15 mouse cellular contexts compared by ENCODE assay signal in genomic region chr5:148976876-148977275, GRCm38 (mm10). TPM values are rescaled to one million over a fixed set of nuclear protein-coding genes. Genes with fewer than 3 reads are reported as not detected.
DNase-seq lines count a peak whose midpoint lies in the region; ATAC-seq and TF ChIP-seq lines count a peak whose summit lies in the region.
"Had no signal": no experiment of that assay in that cellular context is flagged by ENCODE, and none has a peak within 500 bp of the region (broad histone marks: within the 10 kb centered on the region; RNA-seq: fewer than 3 reads in every experiment).

No protein-coding gene starts in this region.

- no peak overlapping the region for H3K9ac ChIP-seq in neural tube, embryonic 11.5 days (ENCODE audit: low read length)
- H3K9ac ChIP-seq in limb, embryonic 12.5 days (replicated peaks) = no peak overlapping the region
- H3K9ac ChIP-seq in forebrain, postnatal 0 days = no peak overlapping the region
- H3K9ac ChIP-seq in midbrain, postnatal 0 days (replicated peaks; ENCODE audit: low read length, poor library complexity, severe bottlenecking) = no peak overlapping the region
- H3K9ac ChIP-seq: hindbrain, embryonic 12.5 days; neural tube, embryonic 13.5 days had no signal

- no peak overlapping the region for H3K4me2 ChIP-seq in neural tube, embryonic 11.5 days (ENCODE audit: low read depth)
- no peak overlapping the region for H3K4me2 ChIP-seq in limb, embryonic 12.5 days
- no peak overlapping the region for H3K4me2 ChIP-seq in forebrain, postnatal 0 days (ENCODE audit: low read depth)
- no peak overlapping the region for H3K4me2 ChIP-seq in midbrain, postnatal 0 days (ENCODE audit: low read depth, low read length, poor library complexity, severe bottlenecking)
- H3K4me2 ChIP-seq: hindbrain, embryonic 12.5 days; neural tube, embryonic 13.5 days had no signal

- no peak for ATAC-seq in neural tube, embryonic 11.5 days (ENCODE audit: insufficient read depth, low FRiP score, low TSS enrichment)
- no peak for ATAC-seq in limb, embryonic 12.5 days (ENCODE audit: insufficient number of reproducible peaks, insufficient read depth, low FRiP score, low TSS enrichment, low read depth)
- no peak for ATAC-seq in forebrain, postnatal 0 days
- no peak for ATAC-seq in midbrain, postnatal 0 days (ENCODE audit: low FRiP score)

- no peaks in the 10 kb centered on the region for H3K9me3 ChIP-seq in neural tube, embryonic 11.5 days (ENCODE audit: control insufficient read depth, low read length)
- no peaks in the 10 kb centered on the region for H3K9me3 ChIP-seq in limb, embryonic 12.5 days
- no peaks in the 10 kb centered on the region for H3K9me3 ChIP-seq in forebrain, postnatal 0 days (ENCODE audit: low read length)
- H3K9me3 ChIP-seq in midbrain, postnatal 0 days (ENCODE audit: low read length) = no peaks in the 10 kb centered on the region
- H3K9me3 ChIP-seq: hindbrain, embryonic 12.5 days; neural tube, embryonic 13.5 days had no signal

- no peaks in the 10 kb centered on the region for H3K27me3 ChIP-seq in neural tube, embryonic 11.5 days (ENCODE audit: control insufficient read depth, insufficient read depth, low read length)
- H3K27me3 ChIP-seq in limb, embryonic 12.5 days = no peaks in the 10 kb centered on the region
- H3K27me3 ChIP-seq in forebrain, postnatal 0 days (ENCODE audit: insufficient read depth, low read length) = no peaks in the 10 kb centered on the region
- H3K27me3 ChIP-seq in midbrain, postnatal 0 days (ENCODE audit: insufficient read depth, low read length) = no peaks in the 10 kb centered on the region
- H3K27me3 ChIP-seq: hindbrain, embryonic 12.5 days; neural tube, embryonic 13.5 days had no signal

- no peak overlapping the region for H3K27ac ChIP-seq in neural tube, embryonic 11.5 days (ENCODE audit: low read depth, low read length)
- peak overlapping the region; percentile 77; the same call in 1 of the 2 replicates for H3K27ac ChIP-seq in limb, embryonic 12.5 days
- H3K27ac ChIP-seq in forebrain, postnatal 0 days (ENCODE audit: low read depth, low read length) = no peak overlapping the region
- no peak overlapping the region for H3K27ac ChIP-seq in midbrain, postnatal 0 days (ENCODE audit: low read depth, low read length)

- no peak for TF ChIP-seq CTCF in forebrain, postnatal 0 days (IDR thresholded peaks at IDR 0.05; ENCODE audit: low read depth)
- no peak for TF ChIP-seq CTCF in midbrain, postnatal 0 days (IDR thresholded peaks at IDR 0.05)

- H3K4me1 ChIP-seq in neural tube, embryonic 11.5 days (ENCODE audit: control insufficient read depth, insufficient read depth, low read length) = no peaks in the 10 kb centered on the region
- H3K4me1 ChIP-seq in limb, embryonic 12.5 days (replicated peaks) = peaks cover 39% of the 10 kb centered on the region
- peaks cover 7% of the 10 kb centered on the region for H3K4me1 ChIP-seq in forebrain, postnatal 0 days (ENCODE audit: insufficient read depth)
- H3K4me1 ChIP-seq in midbrain, postnatal 0 days (ENCODE audit: insufficient read depth, low read length) = peaks cover 2% of the 10 kb centered on the region; the same call in 1 of the 2 replicates

- DNase-seq in neural tube, embryonic 11.5 days (ENCODE audit: low spot score) = peak; percentile 10
- DNase-seq in neural tube, embryonic 10.5 days (ENCODE audit: extremely low spot score, low spot score) = no peak
- peak; percentile 52 to 65 for DNase-seq in spleen, adult 18-20 months
- DNase-seq in thymus, postnatal 4 days = peak; percentile 82
- no peak for DNase-seq in adrenal gland, adult 18-20 months (ENCODE audit: low spot score in 2 of 2)
- no peak for DNase-seq in forebrain, postnatal 0 days
- DNase-seq in midbrain, postnatal 0 days (ENCODE audit: low spot score) = no peak
- DNase-seq: cerebellum, postnatal 14 days had no signal

- H3K4me3 ChIP-seq in neural tube, embryonic 11.5 days (ENCODE audit: low read depth, low read length) = no peak overlapping the region
- no peak overlapping the region for H3K4me3 ChIP-seq in limb, embryonic 12.5 days (replicated peaks)
- H3K4me3 ChIP-seq in forebrain, postnatal 0 days (ENCODE audit: low read depth, low read length) = no peak overlapping the region
- no peak overlapping the region for H3K4me3 ChIP-seq in midbrain, postnatal 0 days (ENCODE audit: low read depth, low read length)
- H3K4me3 ChIP-seq: hindbrain, embryonic 12.5 days; megakaryocyte, embryonic 14.5 days; neural tube, embryonic 13.5 days had no signal

- WGBS in neural tube, embryonic 11.5 days = 68% methylated on average over 8 of the region's 8 CpGs
- WGBS in limb, embryonic 12.5 days = 60% methylated on average over 8 of the region's 8 CpGs
- WGBS in forebrain, postnatal 0 days = 93% methylated on average over 8 of the region's 8 CpGs
- 93% methylated on average over 8 of the region's 8 CpGs for WGBS in midbrain, postnatal 0 days

- no peaks in the 10 kb centered on the region for H3K36me3 ChIP-seq in neural tube, embryonic 11.5 days (ENCODE audit: control insufficient read depth, insufficient read depth, low read length)
- H3K36me3 ChIP-seq in limb, embryonic 12.5 days = no peaks in the 10 kb centered on the region
- H3K36me3 ChIP-seq in forebrain, postnatal 0 days (ENCODE audit: insufficient read depth) = no peaks in the 10 kb centered on the region
- no peaks in the 10 kb centered on the region for H3K36me3 ChIP-seq in midbrain, postnatal 0 days (ENCODE audit: insufficient read depth, low read length)
- H3K36me3 ChIP-seq: G1E; hindbrain, embryonic 12.5 days; neural tube, embryonic 13.5 days had no signal

RNA-seq across cellular contexts. Expression of gene Gm42791, which starts 18.1 kb away (rescaled TPM):
- 0.50 and 2.0 TPM in 2 replicates for polyA plus RNA-seq in neural tube, embryonic 11.5 days (2014; fragmentation: Nextera tagmentation; extraction: Ambion mirVana)
- polyA plus RNA-seq in limb, embryonic 12.5 days (2016; fragmentation: Nextera tagmentation; extraction: Ambion mirVana) = 0.99 and 2.6 TPM in 2 replicates
- 1 to 10 TPM; 3.4 to 8.0 TPM for total RNA-seq in adrenal gland, adult 18-20 months (2021)
- total RNA-seq in forebrain, postnatal 0 days (2014; rRNA removed) = not detected in 2 replicates
- 2.0 and 5.7 TPM in 2 replicates for polyA plus RNA-seq in forebrain, postnatal 0 days (2015; fragmentation: Nextera tagmentation; extraction: Ambion mirVana)
- total RNA-seq in midbrain, postnatal 0 days (2014; rRNA removed) = not detected in 2 replicates
- polyA plus RNA-seq in midbrain, postnatal 0 days (2015; fragmentation: Nextera tagmentation; extraction: Ambion mirVana) = 2.1 and 3.1 TPM in 2 replicates
- total RNA-seq: G1E had no signal
- polyA plus RNA-seq: G1E; kidney, postnatal 0 days; limb, embryonic 14.5 days had no signal

RNA-seq across cellular contexts. Expression of gene Katnal1, which starts 47.8 kb away (rescaled TPM):
- polyA plus RNA-seq in neural tube, embryonic 11.5 days (2014; fragmentation: Nextera tagmentation; extraction: Ambion mirVana) = 23.4 and 34.1 TPM in 2 replicates
- polyA plus RNA-seq in limb, embryonic 12.5 days (2016; fragmentation: Nextera tagmentation; extraction: Ambion mirVana) = 24.7 and 29.1 TPM in 2 replicates
- 1 to 10 TPM; 5.8 to 8.3 TPM for total RNA-seq in adrenal gland, adult 18-20 months (2021)
- 45.0 and 47.9 TPM in 2 replicates for total RNA-seq in forebrain, postnatal 0 days (2014; rRNA removed)
- polyA plus RNA-seq in forebrain, postnatal 0 days (2015; fragmentation: Nextera tagmentation; extraction: Ambion mirVana) = 18.0 and 24.0 TPM in 2 replicates
- total RNA-seq in midbrain, postnatal 0 days (2014; rRNA removed) = 38.0 and 51.1 TPM in 2 replicates
- 23.6 and 31.4 TPM in 2 replicates for polyA plus RNA-seq in midbrain, postnatal 0 days (2015; fragmentation: Nextera tagmentation; extraction: Ambion mirVana)
- polyA plus RNA-seq: G1E had no signal

Comparison
In these comparisons a context has a peak if more than half of its experiments do, and no peak if none do; other contexts are left out.
1. DNase-seq: peak in neural tube, embryonic 11.5 days (single experiment), spleen, adult 18-20 months (2 of 2) and thymus, postnatal 4 days (single experiment); none in neural tube, embryonic 10.5 days (single experiment), adrenal gland, adult 18-20 months (0 of 2), forebrain, postnatal 0 days (single experiment) and midbrain, postnatal 0 days (single experiment).